Mouse (Mus musculus) megakaryocyte, embryonic 14.5 days (primary cell): ENCODE measurements around the gene Scn11a. TPM values are rescaled to one million over a fixed set of nuclear protein-coding genes. Genes with fewer than 3 reads are reported as not detected.

Source experiments
- H3K27me3 ChIP-seq: replicated peaks from 2 replicates; pipeline ENCODE3; 2012; ENCODE audit warnings: inconsistent platforms
- H3K36me3 ChIP-seq: replicated peaks from 2 replicates; pipeline ENCODE3; 2012; ENCODE audit warnings: low read length, inconsistent platforms, mixed read lengths
- H3K4me1 ChIP-seq: 2 replicates; pipeline ENCODE4 v1.6.1; 2012; ENCODE audit warnings: inconsistent platforms
- H3K4me3 ChIP-seq: replicated peaks from 2 replicates; pipeline ENCODE3; 2012; ENCODE audit warnings: moderate library complexity, mild to moderate bottlenecking, inconsistent platforms
- H3K9me3 ChIP-seq: 2 replicates; pipeline ENCODE4 v1.6.1; 2012; ENCODE audit warnings: inconsistent platforms
- FLI1 ChIP-seq: IDR thresholded peaks from 2 replicates; pipeline ENCODE4 v1.6.1; 2012; ENCODE audit warnings: low read length, inconsistent platforms, mixed read lengths
- GATA1 ChIP-seq: IDR thresholded peaks from 3 replicates; pipeline ENCODE4 v1.6.1; 2012; ENCODE audit warnings: mixed read lengths, low read length, inconsistent platforms, borderline replicate concordance
- polyA plus RNA-seq: library from polyadenylated mRNA; stranded (reverse); fragments of >175 nt; gene quantifications from 2 replicates; pipeline ENCODE4 v1.2.3, GENCODE M21; 2012; ENCODE audit warnings: low replicate concordance; ENCODE audit not compliant: insufficient read depth

Scn11a gene
- polyA plus RNA-seq, 1 experiment: not detected

DNA sequence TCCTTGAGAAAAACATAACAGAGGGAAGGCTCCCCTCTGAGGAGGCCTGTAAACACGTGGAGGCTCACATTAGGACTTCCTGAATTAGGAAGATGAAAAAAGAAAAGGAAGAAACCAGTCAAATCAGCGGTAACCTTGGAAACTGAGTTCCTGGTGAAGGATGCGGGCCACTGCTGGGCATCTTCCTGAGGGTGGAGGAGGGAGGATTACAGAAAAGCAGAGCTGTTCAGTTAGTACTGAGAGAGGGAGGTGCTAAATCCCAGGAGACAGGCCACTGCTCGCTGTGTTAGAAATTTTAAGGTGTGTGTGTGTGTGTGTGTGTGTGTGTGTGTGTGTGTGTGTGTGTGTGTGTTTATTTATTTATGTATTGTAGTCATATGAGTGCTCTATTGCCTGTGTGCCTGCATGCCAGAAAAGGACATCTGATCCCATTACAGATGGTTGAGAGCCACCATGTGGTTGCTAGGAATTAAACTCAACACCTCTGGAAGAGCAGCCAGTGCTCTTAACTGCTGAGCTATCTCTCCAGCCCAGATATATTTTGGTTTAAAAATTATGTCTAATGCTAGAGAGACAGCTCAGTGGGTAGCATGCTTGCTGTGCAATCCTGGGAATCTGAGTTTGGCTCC, 17.4 kb upstream of the Scn11a start:
- no peaks in the 10 kb centered on the region for H3K36me3 ChIP-seq
- H3K27me3 ChIP-seq: peaks cover 18% of the 10 kb centered on the region
- peaks cover 6% of the 10 kb centered on the region for H3K9me3 ChIP-seq
- TF ChIP-seq FLI1 (no peak), GATA1 (no peak)
- H3K4me1 ChIP-seq: no peaks in the 10 kb centered on the region
- H3K4me3 ChIP-seq: no peak overlapping the region

GRCm38 (mm10) chr9:119842091-119842490, 16.8 kb upstream of the Scn11a start:
- TF ChIP-seq GATA1: no peak
- TF ChIP-seq FLI1: no peak
- H3K27me3 ChIP-seq: peaks cover 15% of the 10 kb centered on the region
- no peaks in the 10 kb centered on the region for H3K4me1 ChIP-seq
- no peak overlapping the region for H3K4me3 ChIP-seq
- H3K36me3 ChIP-seq: no peaks in the 10 kb centered on the region
- H3K9me3 ChIP-seq: peaks cover 6% of the 10 kb centered on the region

DNA sequence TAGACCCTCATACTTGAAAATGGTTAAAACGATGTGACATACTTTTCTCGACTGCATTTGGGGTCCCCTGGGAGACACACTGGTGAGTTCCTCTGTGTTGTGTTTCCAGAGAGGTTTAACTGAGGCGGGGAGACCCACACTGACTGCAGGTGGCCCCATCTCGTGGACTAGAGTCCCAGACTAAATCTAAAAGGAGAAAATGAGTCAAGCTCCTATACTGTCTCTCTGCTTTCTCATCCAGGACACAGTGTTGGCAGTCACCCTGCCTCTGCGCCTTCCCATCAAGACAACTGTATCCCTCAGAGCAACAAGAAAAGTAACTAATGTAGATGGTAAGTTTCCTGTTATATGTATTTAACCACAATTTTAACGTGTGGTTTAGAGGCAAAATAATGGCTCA, 15.9 kb upstream of the Scn11a start:
- Histone ChIP-seq H3K9me3 (peaks cover 6% of the 10 kb centered on the region), H3K4me1 (no peaks in the 10 kb centered on the region), H3K36me3 (no peaks in the 10 kb centered on the region), H3K4me3 (no peak overlapping the region), H3K27me3 (peaks cover 15% of the 10 kb centered on the region)
- no peak for TF ChIP-seq GATA1
- TF ChIP-seq FLI1: no peak

DNA sequence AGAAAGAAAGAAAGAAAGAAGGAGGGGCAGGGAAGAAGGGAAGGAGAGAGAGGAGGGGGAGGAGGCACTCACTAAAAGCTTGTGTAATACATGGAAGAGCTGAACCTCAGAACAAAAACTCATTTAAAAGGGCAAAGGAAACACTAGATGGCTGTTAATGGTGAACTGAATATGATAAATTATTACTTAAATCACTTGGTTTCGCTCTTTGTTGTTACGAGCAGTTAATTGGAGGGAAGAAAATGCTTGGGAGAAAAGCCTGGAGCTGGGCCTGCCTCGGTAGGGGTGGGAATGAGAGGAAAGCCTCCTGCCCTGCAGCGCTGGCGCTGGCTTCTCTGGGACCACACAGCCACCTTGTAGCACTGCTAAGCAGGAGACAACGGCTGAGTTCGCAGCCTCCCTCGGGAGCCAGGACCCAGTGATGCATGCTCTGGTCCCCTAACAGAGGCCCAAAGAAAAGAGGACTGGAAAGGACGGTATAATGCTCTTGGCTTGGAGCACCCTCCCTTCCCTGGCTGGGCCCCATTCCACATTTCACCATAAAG, 10.4 kb upstream of the Scn11a start:
- TF ChIP-seq FLI1 (no peak), GATA1 (no peak)
- peaks cover 9% of the 10 kb centered on the region for H3K9me3 ChIP-seq
- H3K27me3 ChIP-seq: peaks cover 6% of the 10 kb centered on the region
- H3K4me3 ChIP-seq: no peak overlapping the region
- H3K4me1 ChIP-seq: no peaks in the 10 kb centered on the region
- H3K36me3 ChIP-seq: no peaks in the 10 kb centered on the region

DNA sequence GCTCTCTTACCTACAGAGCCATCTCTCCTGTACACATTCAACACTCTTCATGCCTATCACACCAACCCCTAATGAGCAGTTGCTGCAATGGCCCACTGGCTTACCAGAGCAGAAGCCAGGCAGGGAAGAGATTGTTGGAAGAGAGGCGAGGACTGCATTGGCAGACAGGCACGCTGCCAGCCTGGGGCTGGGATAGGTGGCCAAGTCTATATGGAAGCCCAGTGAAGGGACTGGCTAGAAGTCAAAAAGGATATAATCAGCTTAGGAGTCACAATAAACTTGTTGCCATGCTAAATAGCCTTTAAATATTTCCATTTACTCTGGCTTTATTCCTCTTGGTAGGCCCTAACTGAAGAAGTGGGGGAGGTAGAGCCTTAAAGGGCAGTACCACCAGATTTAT, 5.7 kb upstream of the Scn11a start:
- H3K4me3 ChIP-seq: no peak overlapping the region
- H3K9me3 ChIP-seq: peaks cover 3% of the 10 kb centered on the region; the same call in 1 of the 2 replicates
- TF ChIP-seq FLI1: no peak
- no peak for TF ChIP-seq GATA1

DNA sequence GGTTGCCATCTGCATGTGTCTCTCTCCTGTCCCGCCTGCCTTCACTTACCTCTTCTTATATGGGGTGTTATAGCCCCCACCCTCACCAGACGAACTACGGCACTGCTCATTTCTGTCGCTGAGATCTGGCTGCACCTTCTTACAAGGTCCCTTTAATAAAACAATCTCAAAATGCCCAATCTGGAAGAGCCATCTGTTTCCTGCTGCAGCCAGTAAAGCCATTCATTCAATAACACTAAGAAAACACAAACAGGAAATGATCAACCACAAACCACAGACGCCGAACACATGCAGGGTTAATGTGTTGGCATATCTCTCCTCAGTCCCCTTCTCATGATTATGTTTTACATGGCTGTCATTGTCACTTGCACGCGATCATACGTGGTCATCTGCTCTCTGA, 1.5 kb downstream of the Scn11a start:
- H3K36me3 ChIP-seq: no peaks in the 10 kb centered on the region
- no peaks in the 10 kb centered on the region for H3K9me3 ChIP-seq
- no peak for TF ChIP-seq FLI1
- TF ChIP-seq GATA1: no peak

More for the DNA sequence above, 5.7 kb upstream of the Scn11a start:
- Histone ChIP-seq H3K27me3 (peaks cover 15% of the 10 kb centered on the region), H3K36me3 (no peaks in the 10 kb centered on the region), H3K4me1 (0 out of 2 replicates have a peak, but pooled peaks cover 3% of the 10 kb centered on the region)

GRCm38 (mm10) chr9:119813631-119814030, 11.6 kb downstream of the Scn11a start:
- Histone ChIP-seq H3K4me3 (no peak overlapping the region), H3K9me3 (peaks cover 32% of the 10 kb centered on the region), H3K4me1 (no peaks in the 10 kb centered on the region), H3K36me3 (no peaks in the 10 kb centered on the region), H3K27me3 (no peaks in the 10 kb centered on the region)
- TF ChIP-seq GATA1 (no peak), FLI1 (no peak)

More for the DNA sequence above, 1.5 kb downstream of the Scn11a start:
- H3K4me1 ChIP-seq: peaks cover 13% of the 10 kb centered on the region
- H3K4me3 ChIP-seq: peak overlapping the region; percentile 67
- H3K27me3 ChIP-seq: peaks cover 32% of the 10 kb centered on the region

DNA sequence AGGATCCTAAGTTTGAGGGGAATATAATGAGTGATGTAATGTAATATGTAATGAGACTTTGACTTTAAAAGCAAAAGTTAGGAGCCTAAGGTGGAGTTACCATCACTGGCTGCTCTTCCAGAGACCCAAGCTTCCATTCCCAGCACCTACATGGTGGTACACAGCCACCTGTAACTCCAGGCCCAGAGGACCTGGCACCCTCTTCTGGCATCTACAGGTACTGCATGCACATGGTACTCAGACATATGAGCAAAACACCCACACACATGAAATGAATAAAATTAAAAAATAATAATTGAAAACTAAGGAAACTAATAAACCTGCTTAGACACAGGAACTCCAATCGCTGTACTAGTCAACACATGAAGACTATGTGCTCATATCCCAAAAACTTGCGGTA, 18.8 kb downstream of the Scn11a start:
- peaks cover 15% of the 10 kb centered on the region for H3K9me3 ChIP-seq
- H3K36me3 ChIP-seq: no peaks in the 10 kb centered on the region
- TF ChIP-seq FLI1 (no peak), GATA1 (no peak)

GRCm38 (mm10) chr9:119804501-119804847, 20.8 kb downstream of the Scn11a start:
- Histone ChIP-seq H3K27me3 (peaks cover 5% of the 10 kb centered on the region), H3K9me3 (peaks cover 10% of the 10 kb centered on the region)
- TF ChIP-seq GATA1: no peak
- TF ChIP-seq FLI1: no peak

More for the DNA sequence above, 18.8 kb downstream of the Scn11a start:
- H3K4me3 ChIP-seq: no peak overlapping the region
- H3K4me1 ChIP-seq: peaks cover 5% of the 10 kb centered on the region
- H3K27me3 ChIP-seq: peaks cover 5% of the 10 kb centered on the region

DNA sequence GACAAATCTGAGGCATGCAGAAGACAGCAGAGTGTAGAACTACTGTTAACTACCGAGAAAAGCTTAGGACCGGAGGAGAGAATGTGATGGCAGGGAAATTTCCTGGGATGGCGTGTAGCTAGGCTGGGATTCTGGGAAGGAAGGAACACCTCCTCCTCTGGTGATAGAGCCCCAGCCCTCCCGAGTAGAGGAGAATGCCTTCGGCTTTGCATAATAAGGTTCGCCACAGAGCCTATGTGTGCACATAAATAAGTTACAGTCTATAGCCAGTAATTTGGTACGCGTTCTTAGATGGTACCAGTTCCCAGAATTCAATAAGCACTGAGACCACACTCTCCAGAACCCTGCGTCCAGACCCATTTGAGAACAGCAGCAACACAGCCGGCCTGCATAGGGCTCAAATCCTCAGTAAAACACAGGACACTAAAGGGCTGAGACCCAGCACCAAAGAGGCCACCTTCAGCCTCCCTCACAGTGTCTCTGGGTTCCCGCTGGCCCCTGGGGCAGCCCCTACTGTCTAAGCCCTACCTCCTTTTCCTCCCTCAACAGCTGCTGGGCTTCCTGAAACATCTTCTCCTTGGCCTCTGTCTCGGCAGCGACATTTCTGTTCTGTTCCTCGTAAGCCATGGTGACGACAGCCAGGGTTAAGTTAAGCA, 21.3 kb downstream of the Scn11a start:
- Histone ChIP-seq H3K4me1 (peaks cover 12% of the 10 kb centered on the region), H3K27me3 (peaks cover 5% of the 10 kb centered on the region), H3K36me3 (no peaks in the 10 kb centered on the region), H3K9me3 (peaks cover 10% of the 10 kb centered on the region), H3K4me3 (no peak overlapping the region)
- TF ChIP-seq GATA1 (no peak), FLI1 (no peak)

More at GRCm38 (mm10) chr9:119804501-119804847, 20.8 kb downstream of the Scn11a start:
- H3K4me3 ChIP-seq: no peak overlapping the region
- H3K4me1 ChIP-seq: peaks cover 12% of the 10 kb centered on the region
- H3K36me3 ChIP-seq: no peaks in the 10 kb centered on the region
